Mouse (Mus musculus) neural tube, embryonic 12.5 days (tissue): ENCODE measurements at regions not wholly inside any gene's neighbourhood (a gene's known extent, or its start where the extent isn't known, plus 50 kb on each side); places are given as distances from the start of the nearest gene placed in this dataset.

Source experiments
- ATAC-seq: fragments of 200-750 bp; cut with Nextera tagmentation; 2 replicates; pipeline ENCODE4 v1.8.0; 2017; ENCODE audit warnings: low read depth, mild to moderate bottlenecking, moderate TSS enrichment, moderate library complexity; ENCODE audit not compliant: low FRiP score
- H3K27ac ChIP-seq: fragments of 300-500 bp; sonication (generic); 2 replicates; pipeline ENCODE4 v1.5.1; 2016
- H3K27me3 ChIP-seq: fragments of 300-500 bp; sonication (generic); replicated peaks from 2 replicates; pipeline ENCODE4 v1.6.1; 2016; ENCODE audit warnings: mild to moderate bottlenecking
- H3K36me3 ChIP-seq: fragments of 300-500 bp; sonication (generic); 2 replicates; pipeline ENCODE4 v1.6.1; 2016; ENCODE audit warnings: mild to moderate bottlenecking
- H3K4me1 ChIP-seq: fragments of 300-500 bp; sonication (generic); 2 replicates; pipeline ENCODE4 v1.6.1; 2016
- H3K4me2 ChIP-seq: fragments of 300-500 bp; sonication (generic); replicated peaks from 2 replicates; pipeline ENCODE4 v1.6.1; 2016; ENCODE audit warnings: mild to moderate bottlenecking
- H3K4me3 ChIP-seq: fragments of 300-500 bp; sonication (generic); 2 replicates; pipeline ENCODE4 v1.5.1; 2016
- H3K9ac ChIP-seq: fragments of 300-500 bp; sonication (generic); 2 replicates; pipeline ENCODE4 v1.6.1; 2016; ENCODE audit warnings: mild to moderate bottlenecking
- H3K9me3 ChIP-seq: fragments of 300-500 bp; sonication (generic); 2 replicates; pipeline ENCODE4 v1.6.1; 2016; ENCODE audit warnings: mild to moderate bottlenecking
- WGBS: fragments of 180-500 bp; shearing (Covaris S2); methylation state at CpG from one replicate; pipeline ENCODE4 v1.1.7; 2016; 5-methylcytosine and 5-hydroxymethylcytosine counted together

GRCm38 (mm10) chr14:94129421-94129820 is 238.9 kb upstream of the Pcdh9 start:
- H3K4me3 ChIP-seq = no peak overlapping the region
- WGBS = 58% methylated on average over 3 of the region's 3 CpGs
- H3K4me2 ChIP-seq = no peak overlapping the region
- H3K9me3 ChIP-seq = no peaks in the 10 kb centered on the region
- peak; percentile 25; the same call in 1 of the 2 replicates for ATAC-seq
- no peaks in the 10 kb centered on the region for H3K36me3 ChIP-seq
- no peak overlapping the region for H3K9ac ChIP-seq
- H3K27ac ChIP-seq = no peak overlapping the region
- no peaks in the 10 kb centered on the region for H3K27me3 ChIP-seq
- H3K4me1 ChIP-seq = no peaks in the 10 kb centered on the region

GRCm38 (mm10) chr14:94123575-94123974 is 233.1 kb upstream of the Pcdh9 start:
- 43% methylated on average over 3 of the region's 3 CpGs for WGBS
- ATAC-seq = no peak

GRCm38 (mm10) chr14:94098856-94099255 is 208.4 kb upstream of the Pcdh9 start:
- H3K27me3 ChIP-seq = no peaks in the 10 kb centered on the region
- H3K9ac ChIP-seq = no peak overlapping the region
- no peaks in the 10 kb centered on the region for H3K9me3 ChIP-seq
- no peaks in the 10 kb centered on the region for H3K36me3 ChIP-seq
- H3K4me2 ChIP-seq = no peak overlapping the region
- WGBS = 61% methylated on average over 2 of the region's 2 CpGs
- ATAC-seq = no peak
- no peaks in the 10 kb centered on the region for H3K4me1 ChIP-seq
- no peak overlapping the region for H3K27ac ChIP-seq
- no peak overlapping the region for H3K4me3 ChIP-seq

More at GRCm38 (mm10) chr14:94123575-94123974, 233.1 kb upstream of the Pcdh9 start:
- Histone ChIP-seq H3K27me3 (no peaks in the 10 kb centered on the region), H3K4me1 (no peaks in the 10 kb centered on the region), H3K9me3 (no peaks in the 10 kb centered on the region), H3K4me2 (no peak overlapping the region), H3K9ac (no peak overlapping the region), H3K36me3 (no peaks in the 10 kb centered on the region), H3K4me3 (no peak overlapping the region), H3K27ac (no peak overlapping the region)

GRCm38 (mm10) chr14:94093989-94094388 is 203.5 kb upstream of the Pcdh9 start:
- Histone ChIP-seq H3K4me1 (no peaks in the 10 kb centered on the region; the same call in 1 of the 2 replicates), H3K4me2 (no peak overlapping the region), H3K27me3 (no peaks in the 10 kb centered on the region), H3K9ac (no peak overlapping the region), H3K27ac (no peak overlapping the region), H3K36me3 (no peaks in the 10 kb centered on the region), H3K9me3 (no peaks in the 10 kb centered on the region), H3K4me3 (no peak overlapping the region)
- ATAC-seq = no peak
